Mouse (Mus musculus) liver, embryonic 14.5 days (tissue): Measurements from ENCODE around the gene Dsp. TPM values are rescaled to one million over a fixed set of nuclear protein-coding genes. Genes with fewer than 3 reads are reported as not detected.

Source experiments
- ATAC-seq: fragments of 200-750 bp; cut with Nextera tagmentation; 2 replicates; pipeline ENCODE4 v1.8.0; 2017; ENCODE audit warnings: moderate number of reproducible peaks, mild to moderate bottlenecking, moderate library complexity; ENCODE audit not compliant: insufficient read depth
- DNase-seq, 3 experiments: peaks; one replicate each; pipeline ENCODE4 v3.0.0-alpha.2; 2012 to 2013; ENCODE audit warnings: low read depth in 3 of 3, low spot score in 3 of 3
- H3K27ac ChIP-seq: fragments of 300-500 bp; sonication (generic); 2 replicates; pipeline ENCODE4 v1.5.1; 2014; ENCODE audit warnings: moderate library complexity, mild to moderate bottlenecking, control low read depth, inconsistent platforms
- H3K27me3 ChIP-seq: fragments of 300-500 bp; sonication (generic); 2 replicates; pipeline ENCODE4 v1.6.1; 2014; ENCODE audit warnings: mild to moderate bottlenecking, low read length, moderate library complexity; ENCODE audit not compliant: control insufficient read depth, insufficient read depth
- H3K36me3 ChIP-seq: fragments of 300-500 bp; sonication (generic); replicated peaks from 2 replicates; pipeline ENCODE4 v1.6.1; 2014; ENCODE audit warnings: low read depth; ENCODE audit not compliant: control insufficient read depth, insufficient read depth
- H3K4me1 ChIP-seq, 2 experiments: fragments of 200-500 bp in 1 of 2; fragments of 300-500 bp in 1 of 2; sonication (generic) in 1 of 2; replicated peaks; 2 replicates each; pipeline ENCODE4 v1.6.1; 2012 to 2014; ENCODE audit warnings: antibody characterized with exemption in 1 of 2, inconsistent platforms in 1 of 2, low read length in 1 of 2; ENCODE audit not compliant: control insufficient read depth in 2 of 2, insufficient read depth in 2 of 2
- H3K4me2 ChIP-seq: fragments of 300-500 bp; sonication (generic); 2 replicates; pipeline ENCODE4 v1.6.1; 2014; ENCODE audit warnings: low read depth, mild to moderate bottlenecking, control low read depth, moderate library complexity
- H3K4me3 ChIP-seq, 2 experiments: fragments of 200-500 bp in 1 of 2; fragments of 300-500 bp in 1 of 2; sonication (generic) in 1 of 2; 2 replicates each; pipeline ENCODE4 v1.5.1; 2012 to 2014; ENCODE audit warnings: low read depth in 2 of 2, low read length in 2 of 2, mild to moderate bottlenecking in 2 of 2, control low read depth in 1 of 2, inconsistent platforms in 1 of 2, moderate library complexity in 1 of 2; ENCODE audit not compliant: insufficient read depth in 1 of 2
- H3K9ac ChIP-seq: fragments of 300-500 bp; sonication (generic); replicated peaks from 2 replicates; pipeline ENCODE4 v1.6.1; 2014; ENCODE audit warnings: mild to moderate bottlenecking, control low read depth, moderate library complexity
- H3K9me3 ChIP-seq: fragments of 300-500 bp; sonication (generic); 2 replicates; pipeline ENCODE4 v1.6.1; 2016; ENCODE audit warnings: low read length, mixed read lengths; ENCODE audit not compliant: control insufficient read depth
- CTCF ChIP-seq: IDR thresholded peaks from 2 replicates; pipeline ENCODE4 v1.5.1; 2016; ENCODE audit warnings: antibody characterized with exemption, low read depth, control low read depth
- EP300 ChIP-seq: IDR thresholded peaks from 2 replicates; pipeline ENCODE4 v1.6.1; 2016; ENCODE audit warnings: antibody characterized with exemption, low read depth
- whole genome bisulfite sequencing: fragments of 180-500 bp; shearing (Covaris S2); extraction: QIAGEN DNeasy Blood & Tissue Kit; methylation state at CpG from one replicate; pipeline ENCODE4 v1.1.7; 2014; ENCODE audit not compliant: insufficient replicate concordance; 5-methylcytosine and 5-hydroxymethylcytosine counted together
- polyA plus RNA-seq, 2 experiments: library from polyadenylated mRNA; depleted of rRNA in 1 of 2; stranded (reverse) in 1 of 2; unstranded in 1 of 2; fragments of >200 nt; fragmentation: Nextera tagmentation in 1 of 2; extraction: Ambion mirVana in 1 of 2; gene quantifications; 2 replicates each; pipeline versions ENCODE4 v1.2.1 to v1.2.3; 2012 to 2014

The Dsp gene
- polyA plus RNA-seq (2012; rRNA removed) (1.2 and 1.8 TPM in 2 replicates), polyA plus RNA-seq (2014; fragmentation: Nextera tagmentation; extraction: Ambion mirVana) (2.0 TPM in 2 replicates)

- no peaks in the 10 kb centered on the region for H3K36me3 ChIP-seq
- H3K4me1 ChIP-seq: 0 out of 4 replicates have a peak, but pooled peaks cover 0 to 2% of the 10 kb centered on the region in 2 experiments
- DNase-seq (peak in 1 of 3 experiments; percentile 6), ATAC-seq (peak; percentile 73)
- H3K4me2 ChIP-seq: peak within 1 kb of the TSS; percentile 52
- no peak within 1 kb of the TSS for H3K27ac ChIP-seq
- TF ChIP-seq CTCF: no peak
- no peak for TF ChIP-seq EP300
- peak within 1 kb of the TSS; percentile 44 to 50 for H3K4me3 ChIP-seq
- 0% methylated on average over 47 of the region's 58 CpGs for WGBS
- H3K27me3 ChIP-seq: peaks cover 52% of the 10 kb centered on the region
- no peaks in the 10 kb centered on the region for H3K9me3 ChIP-seq
- peak within 1 kb of the TSS; percentile 27 for H3K9ac ChIP-seq
These were observed at the start of gene Dsp for GRCm38 (mm10) chr13:38151069-38151588. TSS of gene Dsp (plus strand) at chr13:38151294.

- DNase-seq: no peak
These were observed 47.7 kb upstream of the Dsp start for GRCm38 (mm10) chr13:38103406-38103805.

GRCm38 (mm10) chr13:38104501-38104900, 46.6 kb upstream of the Dsp start:
- TF ChIP-seq EP300: no peak
- no peak for TF ChIP-seq CTCF
- H3K9me3 ChIP-seq: no peaks in the 10 kb centered on the region
- 73% methylated on average over 10 of the region's 10 CpGs for WGBS
- no peak overlapping the region for H3K4me3 ChIP-seq
- H3K27me3 ChIP-seq: no peaks in the 10 kb centered on the region
- H3K9ac ChIP-seq: no peak overlapping the region
- no peak overlapping the region for H3K27ac ChIP-seq
- no peaks in the 10 kb centered on the region for H3K36me3 ChIP-seq
- DNase-seq: no peak
- no peak for ATAC-seq
- no peak overlapping the region for H3K4me2 ChIP-seq
- no peaks in the 10 kb centered on the region for H3K4me1 ChIP-seq

More at GRCm38 (mm10) chr13:38103406-38103805, 47.7 kb upstream of the Dsp start:
- Histone ChIP-seq H3K9me3 (no peaks in the 10 kb centered on the region), H3K4me1 (no peaks in the 10 kb centered on the region), H3K9ac (no peak overlapping the region), H3K27ac (no peak overlapping the region), H3K4me3 (no peak overlapping the region), H3K36me3 (no peaks in the 10 kb centered on the region), H3K4me2 (no peak overlapping the region), H3K27me3 (no peaks in the 10 kb centered on the region)
- ATAC-seq: no peak
- WGBS: 49% methylated on average over 4 of the region's 4 CpGs
- TF ChIP-seq CTCF (no peak), EP300 (no peak)

GRCm38 (mm10) chr13:38109081-38109480, 42.0 kb upstream of the Dsp start:
- 68% methylated on average over 9 of the region's 9 CpGs for WGBS
- H3K9me3 ChIP-seq: no peaks in the 10 kb centered on the region
- H3K4me3 ChIP-seq: no peak overlapping the region
- no peak for ATAC-seq
- no peaks in the 10 kb centered on the region for H3K36me3 ChIP-seq
- DNase-seq: no peak
- H3K9ac ChIP-seq: no peak overlapping the region
- TF ChIP-seq EP300: no peak
- TF ChIP-seq CTCF: no peak
- H3K4me2 ChIP-seq: no peak overlapping the region
- no peaks in the 10 kb centered on the region for H3K4me1 ChIP-seq
- H3K27ac ChIP-seq: no peak overlapping the region
- no peaks in the 10 kb centered on the region for H3K27me3 ChIP-seq

DNA sequence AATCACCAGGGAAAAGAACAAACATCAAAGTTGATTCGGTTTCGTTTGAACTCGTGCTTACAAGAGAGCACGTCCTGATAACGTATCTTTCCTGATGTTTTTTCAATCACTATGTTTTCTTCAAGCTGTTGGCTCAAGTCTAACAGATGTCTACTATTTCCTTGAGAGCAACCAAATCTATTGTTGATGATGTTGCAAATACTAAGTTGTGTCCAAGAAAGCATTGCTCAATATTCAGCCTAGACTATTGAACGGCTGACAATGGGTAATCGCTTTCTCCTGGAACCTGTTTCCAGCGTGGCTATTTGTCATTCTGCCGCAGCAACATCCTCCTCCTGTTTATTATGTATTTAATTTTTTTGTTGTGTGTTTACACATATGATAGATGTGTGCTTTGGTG, 28.8 kb upstream of the Dsp start:
- no peaks in the 10 kb centered on the region for H3K27me3 ChIP-seq
- no peaks in the 10 kb centered on the region for H3K36me3 ChIP-seq
- no peak overlapping the region for H3K9ac ChIP-seq
- no peak for DNase-seq
- H3K27ac ChIP-seq: no peak overlapping the region
- H3K4me3 ChIP-seq: no peak overlapping the region
- TF ChIP-seq EP300 (no peak), CTCF (no peak)
- peaks cover 0 to 3% of the 10 kb centered on the region in 2 experiments; a peak in 1 of 4 replicates for H3K4me1 ChIP-seq
- WGBS: 63% methylated on average over 9 of the region's 9 CpGs
- ATAC-seq: no peak
- H3K4me2 ChIP-seq: no peak overlapping the region
- H3K9me3 ChIP-seq: no peaks in the 10 kb centered on the region
